Mouse (Mus musculus) limb, embryonic 11.5 days (tissue): ENCODE data around the gene Dnaaf3. TPM values are rescaled to one million over a fixed set of nuclear protein-coding genes. Genes with fewer than 3 reads are reported as not detected.
"Not testable (repeated sequence)": the region's sequence is repeated elsewhere in the genome, so short reads cannot be mapped to it uniquely, and the experiment has no call there.

Experiments
- ATAC-seq: fragments of 200-750 bp; cut with Nextera tagmentation; 2 replicates; pipeline ENCODE4 v1.8.0; 2017; ENCODE audit warnings: low read depth; ENCODE audit not compliant: insufficient number of reproducible peaks, low FRiP score, low TSS enrichment
- DNase-seq: peaks from one replicate; pipeline ENCODE4 v3.0.0-alpha.2; 2015; ENCODE audit warnings: low spot score
- H3K27ac ChIP-seq: fragments of 300-500 bp; sonication (generic); replicated peaks from 2 replicates; pipeline ENCODE4 v1.5.1; 2014; ENCODE audit warnings: low read depth, mild to moderate bottlenecking, low read length
- H3K27me3 ChIP-seq: fragments of 300-500 bp; sonication (generic); 2 replicates; pipeline ENCODE4 v1.6.1; 2014; ENCODE audit warnings: mild to moderate bottlenecking, low read length, mixed read lengths; ENCODE audit not compliant: control insufficient read depth, insufficient read depth
- H3K36me3 ChIP-seq: fragments of 300-500 bp; sonication (generic); 2 replicates; pipeline ENCODE4 v1.6.1; 2014; ENCODE audit warnings: mild to moderate bottlenecking, low read length, moderate library complexity, mixed read lengths; ENCODE audit not compliant: control insufficient read depth, insufficient read depth
- H3K4me1 ChIP-seq: fragments of 300-500 bp; sonication (generic); 2 replicates; pipeline ENCODE4 v1.6.1; 2014; ENCODE audit warnings: low read length, mixed read lengths; ENCODE audit not compliant: control insufficient read depth, insufficient read depth
- H3K4me2 ChIP-seq: fragments of 300-500 bp; sonication (generic); 2 replicates; pipeline ENCODE4 v1.6.1; 2014; ENCODE audit warnings: low read depth, mild to moderate bottlenecking, moderate library complexity; ENCODE audit not compliant: severe bottlenecking
- H3K4me3 ChIP-seq: fragments of 300-500 bp; sonication (generic); 2 replicates; pipeline ENCODE4 v1.5.1; 2014; ENCODE audit warnings: low read depth, low read length
- H3K9ac ChIP-seq: fragments of 300-500 bp; sonication (generic); 2 replicates; pipeline ENCODE4 v1.6.1; 2014; ENCODE audit warnings: mild to moderate bottlenecking, low read length
- H3K9me3 ChIP-seq: fragments of 300-500 bp; sonication (generic); 2 replicates; pipeline ENCODE4 v1.6.1; 2016; ENCODE audit warnings: low read length; ENCODE audit not compliant: control insufficient read depth
- WGBS: fragments of 180-500 bp; shearing (Covaris S2); extraction: QIAGEN DNeasy Blood & Tissue Kit; methylation state at CpG from one replicate; pipeline ENCODE4 v1.1.7; 2014; 5-methylcytosine and 5-hydroxymethylcytosine counted together
- polyA plus RNA-seq: library from polyadenylated mRNA; unstranded; fragments of >200 nt; fragmentation: Nextera tagmentation; extraction: Ambion mirVana; gene quantifications from 2 replicates; pipeline ENCODE4 v1.2.1, GENCODE M21; 2014

Gene Dnaaf3
- polyA plus RNA-seq = 1.9 and 2.4 TPM in 2 replicates

DNA sequence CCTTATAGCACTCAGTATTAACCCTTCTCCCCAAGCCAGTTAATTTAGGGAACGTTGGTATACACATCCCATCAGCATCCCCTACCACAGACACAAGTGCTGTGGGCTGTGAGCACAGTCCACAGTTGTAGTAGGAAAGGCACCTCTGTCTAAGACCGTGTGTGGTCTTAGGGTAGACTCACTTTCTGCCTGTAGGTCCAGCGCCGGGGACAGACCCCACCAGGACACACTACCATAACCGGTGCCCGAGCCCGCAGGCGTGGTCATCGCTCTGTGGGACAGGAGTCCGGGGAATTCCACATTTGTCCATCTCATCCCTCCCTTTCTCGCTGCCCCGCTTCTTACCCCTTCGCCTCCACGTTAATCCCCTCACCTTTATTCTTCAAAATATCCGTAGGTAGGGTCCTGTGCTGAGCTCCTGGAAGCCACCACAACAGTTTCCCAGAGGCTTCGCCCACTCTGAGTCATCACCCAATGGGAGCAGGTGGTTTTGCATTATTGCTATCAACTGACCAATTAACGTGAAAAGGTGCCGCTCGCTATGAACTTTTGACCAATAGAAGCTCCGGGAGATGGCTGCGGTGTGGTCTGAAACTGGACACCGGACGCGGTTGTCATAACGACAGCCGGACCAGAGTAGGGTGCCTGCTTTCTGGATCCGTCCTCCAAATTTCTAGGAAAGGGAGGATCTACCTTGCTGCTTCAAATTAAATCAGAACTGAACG is at the start of gene Dnaaf3:
TSS of gene Dnaaf3 (minus strand) at position 449 of the 725 bp plus-strand sequence.
- no peaks in the 10 kb centered on the region for H3K27me3 ChIP-seq
- 0 out of 2 replicates have a peak, but pooled peaks cover 1% of the 10 kb centered on the region for H3K4me1 ChIP-seq
- ATAC-seq (peak; percentile 92), DNase-seq (peak; percentile 90)
- peak within 1 kb of the TSS; percentile 22 for H3K4me3 ChIP-seq
- H3K36me3 ChIP-seq = no peaks in the 10 kb centered on the region
- H3K9me3 ChIP-seq = no peaks in the 10 kb centered on the region
- 2% methylated on average over 28 of the region's 28 CpGs for WGBS
- no peak within 1 kb of the TSS for H3K27ac ChIP-seq
- peak within 1 kb of the TSS; percentile 39 for H3K4me2 ChIP-seq
- no peak within 1 kb of the TSS for H3K9ac ChIP-seq

DNA sequence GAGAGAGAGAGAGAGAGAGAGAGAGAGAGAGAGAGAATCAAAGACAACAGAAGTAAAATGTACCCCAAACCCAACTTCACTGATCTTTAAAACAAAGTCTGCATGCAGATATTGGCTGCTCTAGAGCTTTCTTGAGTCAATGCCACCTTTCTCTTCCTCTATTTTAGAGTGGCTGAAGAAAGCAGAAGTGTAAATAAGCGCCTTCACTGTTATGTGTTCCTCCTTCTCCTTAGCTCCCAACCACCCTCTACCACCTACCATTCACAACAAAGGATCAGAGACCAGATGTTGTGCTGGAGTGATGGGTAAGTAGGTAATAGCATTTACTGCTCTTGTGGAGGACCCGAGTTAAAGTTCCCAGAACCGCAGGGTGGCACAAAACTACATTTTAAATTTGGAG is 49.2 kb upstream of the Dnaaf3 start:
- not testable (repeated sequence) for H3K4me2 ChIP-seq, H3K4me3 ChIP-seq, H3K27ac ChIP-seq, DNase-seq, H3K36me3 ChIP-seq, H3K9ac ChIP-seq, H3K27me3 ChIP-seq, H3K4me1 ChIP-seq, H3K9me3 ChIP-seq, ATAC-seq
- 74% methylated on average over 3 of the region's 3 CpGs for WGBS

DNA sequence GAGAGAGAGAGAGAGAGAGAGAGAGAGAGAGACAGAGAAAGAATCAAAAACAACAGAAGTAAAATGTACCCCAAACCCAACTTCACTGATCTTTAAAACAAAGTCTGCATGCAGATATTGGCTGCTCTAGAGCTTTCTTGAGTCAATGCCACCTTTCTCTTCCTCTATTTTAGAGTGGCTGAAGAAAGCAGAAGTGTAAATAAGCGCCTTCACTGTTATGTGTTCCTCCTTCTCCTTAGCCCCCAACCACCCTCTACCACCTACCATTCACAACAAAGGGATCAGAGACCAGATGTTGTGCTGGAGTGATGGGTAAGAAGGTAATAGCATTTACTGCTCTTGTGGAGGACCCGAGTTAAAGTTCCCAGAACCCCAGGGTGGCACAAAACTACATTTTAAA is 40.1 kb upstream of the Dnaaf3 start:
- 59% methylated on average over 2 of the region's 2 CpGs for WGBS
- H3K4me2 ChIP-seq, H3K9ac ChIP-seq, H3K4me3 ChIP-seq, ATAC-seq, H3K27me3 ChIP-seq, DNase-seq, H3K27ac ChIP-seq, H3K36me3 ChIP-seq, H3K9me3 ChIP-seq, H3K4me1 ChIP-seq: not testable (repeated sequence)

DNA sequence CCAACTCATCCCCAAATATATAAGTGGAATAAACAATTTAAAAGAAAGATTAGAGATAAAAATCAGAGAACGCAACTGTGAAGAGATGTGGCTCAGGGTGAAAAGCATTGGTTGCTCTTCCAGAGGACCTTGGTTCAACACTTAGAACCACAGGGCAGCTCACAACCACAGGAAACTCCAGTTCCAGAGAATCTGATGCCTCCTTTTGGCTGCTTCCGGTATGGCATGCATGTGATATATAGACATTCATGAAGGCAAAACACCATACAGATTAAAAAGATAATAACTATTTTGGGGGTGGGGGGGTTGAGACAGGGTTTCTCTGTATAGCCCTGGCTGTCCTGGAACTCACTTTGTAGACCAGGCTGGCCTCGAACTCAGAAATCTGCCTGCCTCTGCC is 30.4 kb upstream of the Dnaaf3 start:
- Histone ChIP-seq H3K4me1 (no peaks in the 10 kb centered on the region), H3K27ac (no peak overlapping the region)
- WGBS = 91% methylated on average over 3 of the region's 3 CpGs

DNA sequence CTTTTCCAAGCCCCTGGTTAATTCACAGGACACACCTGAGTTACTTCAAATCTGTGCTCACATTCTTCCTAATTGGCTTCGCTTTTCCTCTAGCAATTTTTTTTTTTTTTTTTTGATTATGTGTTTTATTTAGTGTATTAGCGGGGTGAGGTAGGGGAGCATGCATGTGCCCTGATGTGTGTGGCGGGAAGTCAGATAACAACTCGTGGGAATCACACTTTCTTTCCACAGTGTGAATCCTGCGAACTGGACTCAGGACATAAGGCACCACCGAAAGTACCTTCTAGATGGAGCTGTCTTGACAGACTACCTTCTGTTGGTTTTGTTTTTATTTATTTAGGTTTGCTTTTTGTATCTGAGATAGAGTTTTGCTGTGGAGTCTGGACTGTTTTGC is 24.9 kb upstream of the Dnaaf3 start:
- DNase-seq (no peak), ATAC-seq (no peak)
- H3K9ac ChIP-seq = no peak overlapping the region
- H3K36me3 ChIP-seq = no peaks in the 10 kb centered on the region
- H3K9me3 ChIP-seq = 0 out of 2 replicates have a peak, but pooled peaks cover 2% of the 10 kb centered on the region
- WGBS = 77% methylated on average over 6 of the region's 6 CpGs
- H3K27ac ChIP-seq = no peak overlapping the region
- H3K4me1 ChIP-seq = no peaks in the 10 kb centered on the region
- H3K27me3 ChIP-seq = no peaks in the 10 kb centered on the region
- no peak overlapping the region for H3K4me3 ChIP-seq
- H3K4me2 ChIP-seq = no peak overlapping the region

More for the DNA sequence above, 30.4 kb upstream of the Dnaaf3 start:
- Histone ChIP-seq H3K9me3 (no peaks in the 10 kb centered on the region; the same call in 1 of the 2 replicates), H3K4me2 (no peak overlapping the region), H3K4me3 (no peak overlapping the region), H3K27me3 (no peaks in the 10 kb centered on the region), H3K9ac (no peak overlapping the region), H3K36me3 (no peaks in the 10 kb centered on the region)
- DNase-seq (no peak), ATAC-seq (no peak)

DNA sequence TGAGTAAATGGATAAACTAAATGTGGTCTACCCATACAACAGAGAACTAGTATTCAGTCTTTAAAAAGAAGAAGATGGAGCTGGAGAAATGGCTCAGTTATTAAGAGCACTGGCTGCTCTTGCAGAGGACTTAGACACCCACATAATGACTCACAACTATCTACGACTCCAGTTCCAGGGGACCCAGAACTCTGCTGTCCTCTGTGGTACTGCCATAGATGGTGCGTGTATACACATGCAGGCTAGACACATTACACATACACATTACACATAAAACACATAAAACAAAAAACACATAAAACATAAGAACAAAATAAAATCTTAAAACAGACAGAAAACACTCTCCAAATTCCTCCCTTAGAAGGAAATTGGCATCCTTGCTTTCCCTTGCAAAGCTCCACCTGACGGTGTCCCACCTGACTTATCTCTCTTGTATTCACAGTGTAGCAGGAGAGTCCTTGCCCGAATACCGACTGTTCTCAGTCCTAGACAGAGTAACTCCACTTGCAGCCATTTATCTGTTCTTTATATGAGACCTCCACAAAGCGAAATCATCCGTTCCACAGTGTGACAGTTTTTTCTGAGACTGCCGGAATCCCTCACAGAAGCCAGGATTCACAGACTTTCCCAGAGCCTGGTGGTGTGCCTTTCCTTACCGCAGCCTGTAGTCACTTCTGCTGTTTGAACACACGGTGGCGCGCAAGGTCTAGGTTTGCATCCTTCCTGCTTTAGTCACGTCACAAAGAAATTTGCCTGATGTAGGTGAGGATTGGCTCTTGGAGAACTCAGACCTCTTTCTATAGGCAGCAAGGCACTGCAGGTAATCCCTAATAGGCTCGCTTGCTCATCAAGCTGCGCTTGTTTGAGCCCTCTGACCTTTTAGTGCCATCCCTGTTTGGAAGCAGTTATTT is 24.3 kb upstream of the Dnaaf3 start:
- Histone ChIP-seq H3K36me3 (no peaks in the 10 kb centered on the region), H3K27ac (no peak overlapping the region), H3K9me3 (0 out of 2 replicates have a peak, but pooled peaks cover 2% of the 10 kb centered on the region), H3K4me3 (no peak overlapping the region), H3K27me3 (no peaks in the 10 kb centered on the region), H3K4me2 (no peak overlapping the region), H3K9ac (no peak overlapping the region), H3K4me1 (no peaks in the 10 kb centered on the region)
- ATAC-seq = peak; percentile 84
- peak; percentile 92 for DNase-seq
- WGBS = 24% methylated on average over 15 of the region's 15 CpGs

DNA sequence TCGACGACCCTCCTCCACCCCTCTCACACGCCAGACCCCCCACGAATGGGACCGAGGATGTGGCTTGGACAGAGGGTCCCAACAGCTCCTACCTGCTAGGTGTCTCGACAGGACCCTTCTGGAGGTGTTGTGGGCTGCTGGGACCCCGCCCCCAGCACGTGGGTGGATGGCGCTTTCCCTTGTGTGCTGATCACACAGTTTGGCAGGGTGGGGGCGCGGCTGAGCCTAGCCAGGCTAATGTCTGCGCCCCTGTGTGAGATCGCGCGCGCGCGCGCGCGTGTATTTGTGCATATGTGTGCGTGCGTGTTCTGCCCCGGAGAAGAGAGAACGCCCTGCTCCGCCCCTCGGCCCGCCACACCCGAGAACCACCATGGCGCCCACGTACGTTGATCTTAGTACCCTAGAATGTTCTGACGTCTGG is 15.0 kb upstream of the Dnaaf3 start, which contains the start of gene Syt5:
TSS of gene Syt5 (minus strand) at position 321 of the 421 bp plus-strand sequence.
- Histone ChIP-seq H3K4me1 (0 out of 2 replicates have a peak, but pooled peaks cover 6% of the 10 kb centered on the region), H3K4me2 (peak within 1 kb of the TSS; percentile 56), H3K36me3 (no peaks in the 10 kb centered on the region), H3K27me3 (no peaks in the 10 kb centered on the region), H3K4me3 (peak within 1 kb of the TSS; percentile 30), H3K9ac (0 out of 2 replicates have a peak within 1 kb of the TSS, but pooled peaks have one; percentile 18), H3K27ac (no peak within 1 kb of the TSS), H3K9me3 (no peaks in the 10 kb centered on the region)
- 4% methylated on average over 33 of the region's 33 CpGs for WGBS
- ATAC-seq (peak; percentile 49), DNase-seq (peak; percentile 46)

DNA sequence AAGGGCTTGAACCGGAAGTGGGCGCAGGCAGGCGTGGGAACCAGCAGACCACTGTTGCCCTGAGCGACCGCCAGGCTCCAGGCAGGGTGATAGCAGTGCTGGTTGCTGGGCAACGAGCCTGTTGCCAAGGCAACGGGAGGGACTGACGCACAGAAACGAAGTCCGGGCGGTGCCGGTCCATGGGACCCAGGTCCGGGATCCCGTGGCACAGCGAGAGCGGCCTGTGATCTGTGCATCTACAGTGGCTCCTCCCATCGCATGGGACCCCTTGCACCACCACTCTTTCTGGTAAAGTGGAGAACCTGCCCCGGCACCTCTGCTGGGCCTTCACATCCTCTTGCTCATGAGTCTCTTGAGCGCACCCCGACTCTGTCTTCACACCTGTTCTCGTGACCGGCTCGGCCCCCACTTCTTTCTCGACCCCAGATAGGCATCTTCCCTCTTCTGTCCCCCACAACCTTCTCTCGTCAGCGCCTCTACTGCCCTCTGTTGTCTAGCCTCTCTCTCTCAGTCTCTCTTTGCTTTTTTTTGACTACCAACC is 14.4 kb upstream of the Dnaaf3 start:
- WGBS = 2% methylated on average over 23 of the region's 26 CpGs
- no peaks in the 10 kb centered on the region for H3K36me3 ChIP-seq
- H3K4me1 ChIP-seq = 0 out of 2 replicates have a peak, but pooled peaks cover 6% of the 10 kb centered on the region
- peak overlapping the region; percentile 30 for H3K4me3 ChIP-seq
- peak overlapping the region; percentile 56 for H3K4me2 ChIP-seq
- peak; percentile 80 for DNase-seq
- peak; percentile 67 for ATAC-seq
- no peaks in the 10 kb centered on the region for H3K9me3 ChIP-seq
- H3K27ac ChIP-seq = no peak overlapping the region
- no peaks in the 10 kb centered on the region for H3K27me3 ChIP-seq
- H3K9ac ChIP-seq = no peak overlapping the region
